Mouse (Mus musculus) hindbrain, embryonic 15.5 days (tissue): ENCODE measurements around the gene Tbc1d16. TPM values are rescaled to one million over a fixed set of nuclear protein-coding genes. Genes with fewer than 3 reads are reported as not detected.

Source experiments
- ATAC-seq: fragments of 200-750 bp; cut with Nextera tagmentation; 2 replicates; pipeline ENCODE4 v1.8.0; 2017; ENCODE audit warnings: low read depth, moderate number of reproducible peaks, moderate TSS enrichment; ENCODE audit not compliant: low FRiP score
- H3K27ac ChIP-seq: fragments of 300-500 bp; sonication (generic); replicated peaks from 2 replicates; pipeline ENCODE4 v1.5.1; 2015; ENCODE audit warnings: mild to moderate bottlenecking, inconsistent platforms
- H3K27me3 ChIP-seq: fragments of 300-500 bp; sonication (generic); 2 replicates; pipeline ENCODE4 v1.6.1; 2015; ENCODE audit warnings: control low read depth, inconsistent platforms
- H3K36me3 ChIP-seq: fragments of 300-500 bp; sonication (generic); 2 replicates; pipeline ENCODE4 v1.6.1; 2015; ENCODE audit warnings: control low read depth, inconsistent platforms
- H3K4me1 ChIP-seq: fragments of 300-500 bp; sonication (generic); replicated peaks from 2 replicates; pipeline ENCODE4 v1.6.1; 2015; ENCODE audit warnings: control low read depth, inconsistent platforms
- H3K4me2 ChIP-seq: fragments of 300-500 bp; sonication (generic); 2 replicates; pipeline ENCODE4 v1.6.1; 2015; ENCODE audit warnings: moderate library complexity, mild to moderate bottlenecking, inconsistent platforms
- H3K4me3 ChIP-seq: fragments of 300-500 bp; sonication (generic); 2 replicates; pipeline ENCODE4 v1.5.1; 2015; ENCODE audit warnings: mild to moderate bottlenecking, inconsistent platforms
- H3K9ac ChIP-seq: fragments of 300-500 bp; sonication (generic); 2 replicates; pipeline ENCODE4 v1.6.1; 2015; ENCODE audit warnings: inconsistent platforms
- H3K9me3 ChIP-seq: fragments of 300-500 bp; sonication (generic); 2 replicates; pipeline ENCODE4 v1.6.1; 2016; ENCODE audit warnings: control low read depth, inconsistent platforms
- WGBS: fragments of 180-500 bp; shearing (Covaris S2); methylation state at CpG from one replicate; pipeline ENCODE4 v1.1.7; 2015; 5-methylcytosine and 5-hydroxymethylcytosine counted together
- polyA plus RNA-seq: library from polyadenylated mRNA; unstranded; fragments of >200 nt; fragmentation: Nextera tagmentation; extraction: Ambion mirVana; gene quantifications from 2 replicates; pipeline ENCODE4 v1.2.1, GENCODE M21; 2015

Tbc1d16 gene
- polyA plus RNA-seq, 1 experiment from 2014 or later = 56.1 TPM

GRCm38 (mm10) chr11:119199233-119199601, 29.1 kb downstream of the Tbc1d16 start:
- 94% methylated on average over 4 of the region's 4 CpGs for WGBS
- Histone ChIP-seq H3K4me3 (no peak overlapping the region), H3K27ac (no peak overlapping the region), H3K27me3 (no peaks in the 10 kb centered on the region), H3K9ac (no peak overlapping the region), H3K36me3 (no peaks in the 10 kb centered on the region), H3K4me2 (no peak overlapping the region), H3K9me3 (no peaks in the 10 kb centered on the region), H3K4me1 (peaks cover 15% of the 10 kb centered on the region)
- ATAC-seq = no peak

- 60% methylated on average over 26 of the region's 26 CpGs for WGBS
- peaks cover 15% of the 10 kb centered on the region for H3K4me1 ChIP-seq
- no peak overlapping the region for H3K4me3 ChIP-seq
- peak overlapping the region; percentile 60 for H3K27ac ChIP-seq
- H3K36me3 ChIP-seq = no peaks in the 10 kb centered on the region
- H3K27me3 ChIP-seq = no peaks in the 10 kb centered on the region
- no peaks in the 10 kb centered on the region for H3K9me3 ChIP-seq
- H3K4me2 ChIP-seq = no peak overlapping the region
- no peak for ATAC-seq
- no peak overlapping the region for H3K9ac ChIP-seq
These were observed 29.6 kb downstream of the Tbc1d16 start for GRCm38 (mm10) chr11:119198564-119199232.

GRCm38 (mm10) chr11:119197618-119198563, 30.4 kb downstream of the Tbc1d16 start:
- no peak overlapping the region for H3K4me3 ChIP-seq
- ATAC-seq = peak; percentile 63
- H3K4me1 ChIP-seq = peaks cover 15% of the 10 kb centered on the region
- no peak overlapping the region for H3K9ac ChIP-seq
- H3K27ac ChIP-seq = peak overlapping the region; percentile 60
- H3K9me3 ChIP-seq = no peaks in the 10 kb centered on the region
- 78% methylated on average over 18 of the region's 18 CpGs for WGBS
- H3K36me3 ChIP-seq = no peaks in the 10 kb centered on the region
- no peak overlapping the region for H3K4me2 ChIP-seq
- H3K27me3 ChIP-seq = no peaks in the 10 kb centered on the region

- H3K4me1 ChIP-seq = peaks cover 32% of the 10 kb centered on the region
- H3K9ac ChIP-seq = no peak overlapping the region
- WGBS = 87% methylated on average over 9 of the region's 9 CpGs
- H3K27me3 ChIP-seq = no peaks in the 10 kb centered on the region
- no peak for ATAC-seq
- H3K27ac ChIP-seq = no peak overlapping the region
- H3K9me3 ChIP-seq = no peaks in the 10 kb centered on the region
- no peaks in the 10 kb centered on the region for H3K36me3 ChIP-seq
- H3K4me2 ChIP-seq = no peak overlapping the region
- H3K4me3 ChIP-seq = no peak overlapping the region
These were observed 35.7 kb downstream of the Tbc1d16 start for GRCm38 (mm10) chr11:119192605-119193004.

- H3K36me3 ChIP-seq = no peaks in the 10 kb centered on the region
- peaks cover 36% of the 10 kb centered on the region for H3K4me1 ChIP-seq
- H3K27me3 ChIP-seq = no peaks in the 10 kb centered on the region
- H3K9me3 ChIP-seq = no peaks in the 10 kb centered on the region
- no peak overlapping the region for H3K4me3 ChIP-seq
- no peak overlapping the region for H3K27ac ChIP-seq
- no peak for ATAC-seq
- H3K9ac ChIP-seq = no peak overlapping the region
- 84% methylated on average over 5 of the region's 5 CpGs for WGBS
- H3K4me2 ChIP-seq = no peak overlapping the region
These were observed 36.1 kb downstream of the Tbc1d16 start for GRCm38 (mm10) chr11:119192176-119192575.

DNA sequence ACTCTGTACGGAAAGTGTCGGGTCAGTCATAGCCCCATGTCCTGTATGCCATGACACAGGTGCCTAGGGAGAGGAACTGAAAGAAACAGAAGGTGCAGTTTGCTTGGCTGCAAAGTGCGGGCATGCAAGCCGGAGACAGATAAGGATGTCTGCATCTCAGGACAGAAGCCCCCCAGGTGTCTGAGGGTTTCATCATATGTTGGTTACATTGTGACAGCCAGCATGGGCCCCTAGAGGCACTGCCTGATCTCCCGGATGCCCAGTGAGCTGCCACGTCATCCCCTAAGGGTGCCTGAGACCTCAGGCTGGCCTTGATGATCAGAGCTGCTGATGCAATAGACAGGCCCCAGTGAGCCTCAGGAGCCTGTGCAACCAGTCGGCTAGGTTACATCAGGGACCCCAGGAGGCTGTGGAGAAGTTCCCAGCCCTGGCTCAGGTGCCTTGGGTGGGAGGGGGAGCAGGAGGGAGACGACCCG, 36.7 kb downstream of the Tbc1d16 start:
- 74% methylated on average over 9 of the region's 9 CpGs for WGBS
- no peaks in the 10 kb centered on the region for H3K36me3 ChIP-seq
- H3K4me1 ChIP-seq = peaks cover 40% of the 10 kb centered on the region
- H3K4me2 ChIP-seq = no peak overlapping the region
- no peak overlapping the region for H3K27ac ChIP-seq
- no peaks in the 10 kb centered on the region for H3K27me3 ChIP-seq
- H3K9me3 ChIP-seq = no peaks in the 10 kb centered on the region
- no peak for ATAC-seq
- no peak overlapping the region for H3K4me3 ChIP-seq
- no peak overlapping the region for H3K9ac ChIP-seq

DNA sequence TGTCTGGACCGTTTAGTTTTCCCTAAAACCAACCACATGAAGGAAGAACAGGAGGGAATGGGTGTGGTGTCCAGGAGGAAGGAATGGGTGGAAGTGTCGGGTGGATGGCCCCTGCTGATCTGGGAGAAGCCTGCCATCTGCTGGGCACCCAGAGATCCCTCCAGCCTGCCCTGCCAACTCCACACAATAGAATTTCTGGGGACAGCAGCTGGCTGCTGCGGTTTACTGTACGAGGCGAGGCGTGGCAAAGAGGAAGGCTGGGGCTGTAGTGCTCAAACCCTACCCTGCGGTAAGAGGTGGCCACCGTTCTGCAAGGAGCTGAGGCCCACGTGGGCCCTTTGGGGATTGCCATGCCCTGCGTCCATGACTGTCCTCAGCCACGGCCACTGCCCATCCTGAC, 37.8 kb downstream of the Tbc1d16 start:
- peaks cover 40% of the 10 kb centered on the region for H3K4me1 ChIP-seq
- no peak overlapping the region for H3K4me3 ChIP-seq
- peak overlapping the region; percentile 54; the same call in 1 of the 2 replicates for H3K27ac ChIP-seq
- no peaks in the 10 kb centered on the region for H3K36me3 ChIP-seq
- 0 out of 2 replicates have a peak overlapping the region, but pooled peaks have one; percentile 32 for H3K9ac ChIP-seq
- H3K27me3 ChIP-seq = no peaks in the 10 kb centered on the region
- H3K9me3 ChIP-seq = no peaks in the 10 kb centered on the region
- ATAC-seq = peak; percentile 69
- 19% methylated on average over 11 of the region's 11 CpGs for WGBS
- 0 out of 2 replicates have a peak overlapping the region, but pooled peaks have one; percentile 14 for H3K4me2 ChIP-seq

DNA sequence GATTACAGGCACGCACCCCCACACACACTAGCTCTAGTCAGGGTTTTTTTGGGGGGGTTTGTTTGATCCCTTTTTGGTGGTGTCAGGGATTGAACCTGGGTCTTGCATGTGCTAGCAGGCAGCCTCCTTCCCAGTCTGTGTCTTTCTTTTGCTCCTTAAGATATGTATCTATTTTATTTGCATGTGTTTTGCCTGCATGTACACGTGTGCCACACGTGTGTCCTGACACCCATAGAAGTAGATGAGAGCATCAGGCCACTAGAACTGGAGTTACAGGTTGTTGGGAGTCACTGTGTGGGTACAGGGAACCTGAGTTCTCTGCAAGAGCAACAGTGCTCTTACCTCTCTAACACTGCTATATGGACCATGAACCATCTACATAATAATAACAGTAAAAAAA, 39.0 kb downstream of the Tbc1d16 start:
- no peaks in the 10 kb centered on the region for H3K9me3 ChIP-seq
- no peaks in the 10 kb centered on the region for H3K27me3 ChIP-seq
- no peak overlapping the region for H3K4me2 ChIP-seq
- H3K9ac ChIP-seq = no peak overlapping the region
- H3K4me3 ChIP-seq = no peak overlapping the region
- no peak for ATAC-seq
- no peak overlapping the region for H3K27ac ChIP-seq
- H3K36me3 ChIP-seq = no peaks in the 10 kb centered on the region
- 93% methylated on average over 3 of the region's 3 CpGs for WGBS
- H3K4me1 ChIP-seq = peaks cover 41% of the 10 kb centered on the region

DNA sequence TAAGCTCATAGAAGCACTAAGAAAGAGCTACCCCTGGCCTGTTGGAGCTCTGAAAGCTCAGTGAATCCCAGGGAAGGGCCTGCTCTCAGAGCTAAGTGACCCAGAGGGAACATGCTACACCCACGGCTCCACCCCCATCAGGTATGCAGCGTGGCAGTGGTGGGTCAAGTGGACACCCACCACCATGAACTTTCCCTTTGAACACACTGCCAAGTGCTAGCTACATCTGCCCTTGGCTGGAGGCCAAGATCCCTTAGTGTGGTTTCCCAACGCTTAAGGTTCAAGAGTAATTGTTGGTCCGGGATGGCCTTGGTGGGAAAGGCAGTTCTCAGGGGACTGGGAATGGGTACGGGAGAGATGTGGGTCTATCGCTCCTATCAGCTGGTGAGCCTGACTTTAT, 39.9 kb downstream of the Tbc1d16 start:
- H3K27ac ChIP-seq = no peak overlapping the region
- H3K36me3 ChIP-seq = no peaks in the 10 kb centered on the region
- no peaks in the 10 kb centered on the region for H3K27me3 ChIP-seq
- H3K4me2 ChIP-seq = no peak overlapping the region
- no peak for ATAC-seq
- no peaks in the 10 kb centered on the region for H3K9me3 ChIP-seq
- no peak overlapping the region for H3K9ac ChIP-seq
- no peak overlapping the region for H3K4me3 ChIP-seq
- peaks cover 50% of the 10 kb centered on the region for H3K4me1 ChIP-seq
- WGBS = 51% methylated on average over 6 of the region's 6 CpGs

GRCm38 (mm10) chr11:119187800-119188197, 40.5 kb downstream of the Tbc1d16 start:
- H3K27ac ChIP-seq = no peak overlapping the region
- H3K9me3 ChIP-seq = no peaks in the 10 kb centered on the region
- 58% methylated on average over 10 of the region's 10 CpGs for WGBS
- no peak for ATAC-seq
- peaks cover 56% of the 10 kb centered on the region for H3K4me1 ChIP-seq
- no peak overlapping the region for H3K4me3 ChIP-seq
- H3K36me3 ChIP-seq = no peaks in the 10 kb centered on the region
- H3K27me3 ChIP-seq = no peaks in the 10 kb centered on the region
- H3K4me2 ChIP-seq = no peak overlapping the region
- H3K9ac ChIP-seq = no peak overlapping the region

DNA sequence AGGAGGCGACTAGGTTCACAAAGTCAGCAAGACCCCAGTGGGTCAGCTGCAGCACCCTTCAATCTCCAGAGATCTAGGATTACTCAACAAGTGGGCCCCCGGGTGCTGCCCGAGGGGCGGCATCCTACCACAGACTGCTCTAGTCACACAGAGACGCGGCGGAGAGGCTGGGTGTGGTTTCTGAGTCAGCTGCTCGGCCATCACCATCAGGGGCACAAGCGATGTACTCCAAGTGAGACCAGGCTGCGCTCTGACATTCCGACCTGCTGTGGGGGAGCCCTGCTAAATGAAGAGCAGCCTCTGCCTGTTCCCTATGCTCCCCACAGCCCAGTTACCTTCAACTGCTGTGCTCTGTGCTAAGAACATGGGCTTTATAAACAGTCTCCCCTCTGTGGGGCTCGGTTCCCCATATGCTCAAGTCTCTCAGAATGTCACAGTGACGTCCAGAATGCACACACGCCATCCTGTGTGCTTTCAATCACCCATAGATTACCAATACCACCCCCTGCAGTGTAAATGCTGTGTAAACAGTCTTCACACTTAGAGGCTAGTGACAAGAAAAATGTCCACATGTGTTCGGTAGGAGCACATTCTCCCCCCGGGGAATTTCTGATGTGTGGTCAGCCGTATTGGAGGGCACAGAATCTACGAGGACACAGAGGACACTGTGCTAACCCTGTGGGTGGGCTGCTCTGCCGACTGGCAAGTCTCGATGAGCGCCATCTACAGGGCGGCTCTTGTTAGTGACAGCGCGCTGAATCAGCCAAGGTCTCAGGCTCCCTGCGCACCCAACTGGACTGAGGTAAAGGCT, 41.1 kb downstream of the Tbc1d16 start:
- Histone ChIP-seq H3K9me3 (no peaks in the 10 kb centered on the region), H3K4me2 (no peak overlapping the region), H3K9ac (no peak overlapping the region), H3K27ac (no peak overlapping the region), H3K4me3 (no peak overlapping the region), H3K27me3 (no peaks in the 10 kb centered on the region), H3K36me3 (no peaks in the 10 kb centered on the region), H3K4me1 (peaks cover 61% of the 10 kb centered on the region)
- WGBS = 44% methylated on average over 25 of the region's 25 CpGs
- ATAC-seq = 0 out of 2 replicates have a peak, but pooled peaks have one; percentile 27
